Mouse (Mus musculus) embryo, embryonic 11 days (tissue): ENCODE measurements around the gene Ptn.
"Not testable (repeated sequence)": the region's sequence is repeated elsewhere in the genome, so short reads cannot be mapped to it uniquely, and the experiment has no call there.

Experiments used
- DNase-seq: peaks from one replicate; pipeline ENCODE4 v3.0.0-alpha.2; 2015

Ptn gene

DNA sequence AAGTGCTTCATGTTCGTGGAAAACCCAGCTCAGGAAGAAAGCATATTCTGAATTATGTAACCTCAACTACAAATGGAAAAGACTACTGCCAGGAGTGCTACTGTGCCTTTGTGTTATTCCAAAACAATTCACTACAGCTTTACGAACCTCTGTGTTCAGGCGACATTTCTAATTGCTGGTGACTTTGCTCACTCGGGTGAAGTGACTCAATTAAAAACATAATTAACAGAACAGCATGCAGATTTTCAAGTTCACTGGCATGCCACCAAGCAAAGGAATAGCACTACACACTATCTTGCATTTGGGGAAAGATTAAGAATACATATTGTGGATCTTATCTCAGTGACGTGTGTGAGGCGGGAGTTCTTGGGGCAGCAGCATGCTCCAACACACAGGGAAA, 57.1 kb downstream of the Ptn start:
- DNase-seq, result no peak

DNA sequence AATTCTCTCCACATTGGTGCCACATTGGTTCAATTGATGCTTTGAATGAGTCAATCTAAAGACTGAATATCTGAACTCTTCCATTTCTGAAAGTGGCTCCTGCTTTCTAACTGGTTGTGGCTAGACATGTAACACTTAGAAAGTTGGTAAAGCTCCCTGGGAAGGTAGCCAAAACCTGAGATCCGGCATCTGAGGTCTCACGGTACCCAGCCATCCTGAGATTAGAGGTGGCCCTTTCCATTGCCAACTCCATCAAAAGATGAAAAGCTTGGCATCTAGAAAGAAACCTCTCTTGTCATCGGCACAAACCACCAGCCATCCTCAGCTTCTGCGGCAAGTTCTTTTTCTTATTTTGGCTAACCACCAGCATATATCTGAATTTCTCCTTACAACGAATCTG, 70.2 kb downstream of the Ptn start:
- no peak for DNase-seq

DNA sequence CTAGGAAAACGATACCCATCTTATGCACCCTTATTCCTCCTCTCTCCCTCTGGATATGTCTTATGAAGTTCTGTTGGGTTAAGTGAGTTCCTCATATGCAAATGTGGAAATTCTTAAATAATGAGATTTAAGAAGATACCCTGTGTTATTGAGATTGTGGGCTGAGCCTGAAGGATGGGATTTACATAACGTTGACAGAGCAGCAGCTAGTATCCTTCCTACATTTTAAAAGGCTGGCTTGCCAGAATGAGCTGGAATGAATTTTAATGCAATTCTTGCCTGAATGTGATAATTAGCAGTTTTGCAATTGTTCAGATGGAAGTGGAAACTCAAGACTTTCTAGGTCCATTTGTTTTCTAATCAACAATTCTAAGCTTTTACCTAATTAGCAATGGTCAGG, 73.3 kb downstream of the Ptn start:
- DNase-seq, result no peak

DNA sequence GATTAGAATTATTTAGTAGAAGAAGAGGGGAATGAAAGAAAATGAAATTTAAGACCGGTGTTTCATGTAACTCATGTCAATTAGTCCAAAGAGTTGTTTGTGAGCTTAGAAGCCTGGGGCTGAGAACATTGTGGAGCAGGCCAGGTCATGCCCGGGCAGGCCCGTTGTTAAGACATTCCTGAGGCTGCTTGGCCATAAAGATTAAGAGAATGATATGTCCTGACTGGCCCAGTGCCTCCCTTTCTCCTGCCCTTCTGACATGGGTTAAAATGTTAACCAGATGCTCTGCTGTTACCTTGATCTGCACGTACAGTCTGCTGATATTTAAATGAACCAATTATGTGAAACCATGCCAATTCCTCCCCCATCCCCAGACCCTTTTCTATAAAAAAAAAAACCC, 74.4 kb downstream of the Ptn start:
- DNase-seq, result not testable (repeated sequence)

DNA sequence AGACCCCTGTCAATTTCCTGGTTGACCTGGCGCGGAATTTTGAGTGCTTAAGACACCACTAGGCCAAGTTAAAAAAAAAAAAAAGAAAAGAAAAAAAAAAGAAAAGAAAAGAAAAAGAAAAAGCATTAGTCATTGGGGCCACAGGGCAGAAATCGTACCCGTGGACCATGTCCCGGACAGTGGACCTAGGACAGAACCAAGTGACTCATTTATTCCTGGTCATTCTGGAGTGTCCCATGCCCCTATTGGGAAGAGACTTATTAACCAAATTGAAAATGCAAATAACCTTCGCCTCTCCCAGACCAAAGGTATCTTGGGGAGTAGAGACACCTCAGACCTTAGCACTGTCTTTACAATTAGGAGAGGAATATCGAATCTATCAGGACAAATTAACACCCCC, 80.2 kb downstream of the Ptn start:
- DNase-seq, result not testable (repeated sequence)

DNA sequence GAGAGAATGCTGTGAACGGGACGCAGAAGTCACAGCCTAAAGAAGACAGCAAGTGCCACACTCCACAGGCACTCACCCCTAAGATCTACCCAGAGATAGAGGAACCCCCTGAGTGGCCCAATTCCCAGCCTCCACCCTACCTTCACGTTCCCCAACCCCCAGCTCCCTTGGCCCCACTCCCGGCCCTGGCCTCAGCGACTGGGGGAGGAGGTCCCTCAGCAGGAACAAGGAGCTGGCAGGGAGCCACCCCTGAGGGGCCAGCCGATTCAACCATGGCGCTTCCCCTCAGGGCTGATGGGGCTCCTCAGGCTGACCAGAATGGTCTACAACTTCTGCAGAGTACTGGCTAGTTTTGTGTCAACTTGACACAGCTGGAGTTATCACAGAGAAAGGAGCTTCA, 81.9 kb downstream of the Ptn start:
- no peak for DNase-seq

DNA sequence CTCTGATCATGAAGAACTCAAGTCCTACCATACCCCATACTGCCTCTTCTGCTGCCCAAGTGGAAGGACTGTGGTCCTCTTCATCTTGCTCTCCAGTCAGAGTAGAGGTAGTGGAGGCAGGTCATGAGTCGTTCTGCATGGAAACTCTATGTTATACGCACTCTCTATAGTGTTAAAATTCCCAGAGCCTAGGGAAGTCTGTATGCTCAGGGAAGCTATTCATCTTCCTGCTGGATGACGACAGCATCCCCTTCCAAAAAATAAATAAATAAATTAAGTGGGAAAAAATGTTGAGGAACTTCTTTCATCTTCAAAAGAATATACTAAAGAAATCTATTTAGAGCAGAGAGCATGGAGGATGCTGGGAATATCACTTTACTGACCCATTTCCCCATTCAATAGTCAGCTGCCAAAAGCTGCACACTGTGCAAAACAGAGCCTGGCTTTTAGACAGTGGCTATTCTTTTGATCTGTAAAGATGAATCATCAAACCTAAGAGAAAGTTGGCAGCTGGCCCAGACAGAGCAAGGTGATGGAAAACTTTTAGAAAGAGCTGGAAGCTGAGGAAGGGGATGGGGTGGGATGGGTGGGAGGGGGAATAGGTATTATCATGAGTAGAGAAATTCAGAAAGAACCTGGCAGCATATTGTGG, 84.4 kb downstream of the Ptn start:
- DNase-seq, result no peak

DNA sequence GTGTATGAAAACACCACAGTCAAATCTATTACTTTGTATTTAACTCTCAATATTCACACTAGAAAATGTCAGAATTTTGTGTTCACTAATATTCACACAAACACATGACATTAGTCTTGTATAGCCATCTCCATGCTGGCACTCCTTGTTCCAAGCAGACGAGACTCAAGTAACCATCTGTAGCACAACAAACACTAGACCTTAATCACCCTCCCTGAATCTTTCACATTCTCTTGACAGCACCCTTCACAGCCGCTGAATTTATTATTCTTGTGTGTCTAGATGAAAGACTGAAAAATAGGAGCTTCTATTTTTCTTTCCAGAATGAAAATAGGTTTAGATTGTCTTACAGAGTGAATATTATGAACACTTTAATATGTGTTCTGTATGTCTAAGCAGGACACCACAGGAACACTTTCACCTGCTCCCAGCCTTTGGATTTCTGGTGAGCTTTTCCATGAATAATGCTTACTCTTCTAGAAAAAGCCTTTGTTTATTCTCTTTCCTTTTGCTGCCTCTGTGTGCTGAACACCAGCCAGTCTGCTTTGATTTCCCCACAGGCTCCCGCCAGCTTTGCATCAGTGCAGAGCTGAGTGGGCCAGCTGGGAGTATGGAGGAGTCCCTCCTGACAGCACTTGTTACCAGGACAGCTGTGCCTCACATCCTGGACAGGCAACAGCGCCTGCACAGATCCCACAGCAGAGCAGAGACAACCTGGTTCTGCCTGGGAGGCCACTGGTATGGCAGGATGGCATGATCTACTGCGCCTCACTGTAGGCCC, 87.1 kb downstream of the Ptn start:
- peak; percentile 44 for DNase-seq

DNA sequence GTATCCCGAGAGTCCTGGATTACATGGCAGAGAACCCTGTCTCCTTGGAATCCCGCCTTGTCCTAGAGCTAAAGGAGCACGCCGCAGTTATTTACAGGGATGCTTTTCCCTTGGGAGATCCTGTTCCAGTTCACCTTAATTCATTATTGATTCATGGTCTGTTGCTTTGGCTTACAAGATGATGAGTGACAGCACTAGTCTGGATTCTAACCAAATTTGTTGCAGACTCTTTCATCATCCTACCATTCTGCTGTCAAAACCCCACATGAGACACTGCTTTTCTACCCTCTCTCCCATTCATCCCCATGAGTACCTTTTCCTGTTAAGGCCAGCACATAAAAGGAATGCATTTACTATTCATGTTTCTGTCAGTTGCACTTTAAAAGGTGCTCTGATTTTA, 96.7 kb downstream of the Ptn start:
- no peak for DNase-seq

DNA sequence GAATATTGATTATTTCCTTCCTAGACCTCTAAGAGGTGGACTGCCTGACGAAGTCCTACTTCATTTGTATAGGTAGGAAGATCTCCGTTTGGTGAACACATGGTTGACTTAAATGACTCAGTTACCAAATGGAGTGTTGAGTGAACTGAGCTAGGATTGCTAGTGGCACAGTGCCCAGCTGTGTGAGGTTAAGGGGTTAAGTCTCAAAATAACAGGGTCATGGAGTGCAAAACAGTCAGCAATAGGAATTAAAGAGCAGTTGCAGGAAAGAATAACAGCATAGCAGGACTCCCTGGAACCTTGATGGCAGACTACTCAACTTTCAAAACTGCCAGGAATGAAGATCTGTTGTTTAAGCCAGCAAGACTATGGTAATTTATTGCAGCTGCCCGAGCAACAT, 114.5 kb downstream of the Ptn start:
- DNase-seq, result peak; percentile 46

DNA sequence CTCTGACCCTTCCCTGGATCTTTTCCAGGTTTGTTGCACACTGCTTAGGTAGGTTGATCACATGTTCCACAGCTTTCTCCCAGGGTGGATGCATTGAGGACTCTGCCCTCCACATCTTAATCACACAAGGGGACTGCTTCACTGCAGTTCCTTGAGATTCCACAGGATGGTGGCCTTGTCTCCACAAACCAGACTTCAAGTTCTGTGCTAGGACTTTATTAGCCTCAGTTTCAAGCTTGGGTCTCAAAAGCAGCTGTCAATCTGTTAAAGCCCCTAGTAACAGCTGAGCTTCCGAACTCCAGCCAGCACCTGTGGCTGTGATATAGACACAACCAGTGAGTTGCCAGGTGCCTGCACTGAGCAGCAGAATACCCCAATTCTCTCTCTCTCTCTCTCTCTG, 118.5 kb downstream of the Ptn start:
- DNase-seq, result peak; percentile 77

DNA sequence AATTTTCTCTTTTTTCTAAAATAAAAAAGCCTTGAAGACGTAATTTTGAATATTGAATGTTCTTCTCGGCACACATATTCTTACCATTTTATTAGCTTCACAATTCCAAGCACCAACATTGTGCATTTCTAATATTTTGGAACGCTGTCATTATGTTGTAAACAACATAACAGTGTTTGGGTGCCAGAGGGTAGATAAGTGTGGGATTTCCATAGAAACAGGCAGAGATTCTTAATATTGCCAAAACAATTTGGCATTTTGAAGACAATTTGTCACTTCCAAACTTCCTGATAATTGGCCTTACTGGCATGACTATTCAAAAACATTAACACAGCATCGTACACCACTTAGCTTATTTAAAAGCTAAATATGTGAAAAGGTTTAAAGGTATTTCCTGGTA, 119.1 kb downstream of the Ptn start:
- DNase-seq, result no peak

DNA sequence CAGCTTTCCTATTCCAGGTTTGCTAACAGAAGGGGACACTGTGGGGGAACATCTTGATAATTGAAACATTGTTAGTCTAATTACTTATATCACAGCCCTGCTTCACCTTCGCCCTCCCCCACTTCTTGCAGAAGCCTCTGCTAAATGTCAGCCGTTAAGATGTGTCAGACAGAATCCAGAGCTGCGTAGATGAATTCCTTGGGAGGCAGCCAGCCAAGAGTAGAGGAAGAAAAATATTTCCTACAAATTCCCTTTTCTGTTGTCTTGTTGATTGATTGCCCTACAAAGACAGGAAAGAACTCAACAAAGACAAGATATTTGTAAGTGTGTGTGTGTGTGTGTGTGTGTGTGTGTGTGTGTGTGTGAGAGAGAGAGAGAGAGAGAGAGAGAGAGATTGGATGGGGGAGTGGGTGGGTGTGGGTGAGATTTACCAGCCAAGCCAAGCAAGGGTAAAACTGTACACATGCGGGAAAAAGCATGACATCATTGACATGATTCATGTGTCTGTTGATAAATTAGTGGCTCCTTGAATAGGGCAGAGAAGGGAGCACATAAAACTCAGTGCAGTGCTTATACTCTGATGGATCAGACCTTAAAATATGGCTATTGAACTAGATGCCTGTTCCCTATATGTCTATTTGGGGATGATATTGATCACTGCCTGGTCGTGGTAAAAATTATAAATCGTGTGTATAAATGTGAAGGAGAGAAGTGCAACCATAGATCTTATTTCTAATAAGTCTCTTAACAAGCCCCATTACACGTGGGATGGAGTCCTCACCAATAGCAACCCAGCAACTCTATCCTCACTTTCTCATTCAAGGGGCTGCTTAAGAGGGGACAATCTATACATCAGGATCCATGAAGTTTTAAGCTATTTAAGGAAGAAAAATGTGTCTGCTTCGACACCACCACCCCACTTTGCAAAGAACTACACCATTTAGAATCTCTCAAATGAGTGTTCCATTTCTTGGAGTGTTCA, 133.0 kb downstream of the Ptn start:
- peak; percentile 48 for DNase-seq

DNA sequence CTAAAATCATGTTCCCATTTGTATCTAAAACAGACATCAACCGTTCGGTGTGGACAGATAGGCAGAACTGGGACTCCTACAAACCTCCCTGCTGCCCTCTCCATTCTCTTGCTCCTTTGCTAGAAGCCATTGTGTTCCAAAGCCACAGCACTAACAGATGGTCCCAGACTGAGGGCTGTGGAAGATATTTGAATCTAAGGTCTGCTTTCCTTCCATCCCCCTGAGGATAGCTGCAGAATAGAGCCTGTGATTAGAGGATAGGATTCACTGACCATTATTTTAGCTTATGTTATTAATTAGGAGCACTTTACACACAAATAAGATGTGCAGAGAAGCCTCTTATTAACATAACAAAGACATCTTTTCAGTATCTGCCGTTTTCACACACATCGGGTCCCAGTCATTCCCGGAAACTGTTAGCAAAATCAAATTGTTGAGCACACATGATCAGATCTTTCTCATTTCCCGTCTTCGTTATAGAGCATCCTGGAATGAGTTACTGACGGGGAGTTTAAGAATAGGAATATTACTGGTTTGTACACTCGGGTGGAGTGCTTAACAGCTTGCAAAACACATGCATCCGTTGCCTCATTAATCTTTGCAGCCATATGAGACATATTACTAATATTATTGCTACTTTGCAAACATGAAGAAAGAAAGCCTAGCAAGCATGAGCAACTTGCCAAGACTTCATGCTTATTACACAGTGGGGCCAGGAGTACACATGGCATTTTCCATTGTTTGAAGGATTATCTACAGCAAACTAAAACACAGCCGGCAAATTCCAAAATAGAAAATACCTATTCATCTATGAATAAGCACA, 137.4 kb downstream of the Ptn start:
- DNase-seq, result peak; percentile 20

DNA sequence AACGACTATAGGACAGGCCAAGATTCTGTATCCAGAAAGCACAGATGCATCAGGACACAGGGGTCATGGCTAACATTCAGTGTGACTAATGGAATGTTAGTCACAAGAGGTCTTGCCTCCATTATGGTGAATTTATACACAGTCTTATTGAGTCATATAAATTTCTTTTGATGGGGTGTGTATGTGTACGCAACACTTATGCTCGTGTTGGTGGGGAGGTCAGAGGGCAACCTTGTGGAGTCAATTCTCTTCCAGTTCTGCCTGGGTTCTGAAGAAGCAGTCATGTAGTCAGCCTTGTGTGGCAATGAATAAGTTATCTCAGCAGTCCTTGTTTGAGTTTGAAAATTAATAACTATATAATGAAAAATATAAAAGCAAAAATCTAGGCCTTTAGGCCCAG, 138.7 kb downstream of the Ptn start:
- no peak for DNase-seq
